Mouse (Mus musculus): ENCODE data around the gene Marcksl1. TPM values are rescaled to one million over a fixed set of nuclear protein-coding genes. Genes with fewer than 3 reads are reported as not detected.
"Not testable (repeated sequence)": the region's sequence is repeated elsewhere in the genome, so short reads cannot be mapped to it uniquely, and the experiment has no call there.

Marcksl1 gene
- total RNA-seq, 2 experiments from 2014 or later, result 170 to 171 TPM

DNA sequence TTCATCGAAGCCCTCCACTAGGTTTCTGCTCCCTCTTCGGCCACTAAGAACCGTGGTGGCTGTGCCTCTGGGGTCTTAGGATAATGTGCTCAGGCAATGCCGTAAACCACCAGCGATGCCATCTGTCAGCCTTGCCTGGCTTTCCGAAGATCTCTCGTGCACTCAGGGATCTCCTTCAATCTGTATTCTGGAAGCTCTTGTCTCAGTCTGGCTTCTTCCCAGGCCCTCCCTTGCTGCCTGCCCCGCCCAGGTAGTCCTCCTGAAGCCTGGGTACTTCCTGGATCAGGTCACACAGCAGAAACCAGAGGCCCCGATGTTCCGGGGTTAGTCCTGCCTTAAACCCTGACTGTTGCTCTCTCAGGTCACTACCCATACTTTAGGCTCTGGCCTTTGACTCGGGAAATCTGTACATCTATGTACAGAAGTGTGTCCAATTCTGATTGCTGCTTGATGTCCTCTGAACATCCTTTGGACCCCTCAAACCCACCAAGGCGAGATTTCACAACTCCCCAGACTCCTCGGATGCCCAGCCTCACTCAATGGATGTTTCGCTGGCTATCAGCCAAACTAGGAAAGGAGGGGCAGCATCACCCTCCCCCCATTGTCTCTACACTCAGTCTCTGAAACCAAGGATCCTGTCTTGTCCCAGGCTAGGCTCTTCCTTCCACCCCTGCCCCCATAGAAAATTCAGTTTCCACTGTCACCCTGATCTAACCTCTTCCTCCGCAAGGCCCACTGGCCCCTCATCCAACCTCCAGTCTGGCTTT, 4.4 kb upstream of the Marcksl1 start:
- no peak for DNase-seq (ENCODE audit: extremely low spot score in 1 of 2, low spot score in 1 of 2)

DNA sequence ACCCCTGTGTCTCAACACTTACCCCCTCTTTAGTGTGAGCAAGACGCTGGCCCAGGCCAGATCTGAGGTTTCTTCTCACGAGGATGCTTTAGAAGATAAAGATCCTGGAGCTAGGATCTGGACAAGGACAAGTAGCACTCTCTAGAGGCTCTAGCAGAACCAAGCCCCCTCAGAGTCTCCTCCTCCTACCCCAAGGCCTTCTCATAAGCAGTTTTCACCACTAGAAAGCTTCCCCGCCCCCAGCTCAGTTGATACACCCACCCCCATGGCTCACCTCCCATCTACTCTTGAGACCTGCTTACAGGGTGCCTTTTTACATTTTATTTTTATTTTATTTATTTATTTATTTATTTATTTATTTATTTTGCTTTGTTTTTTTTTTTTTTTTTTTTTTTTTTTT, 3.7 kb upstream of the Marcksl1 start:
- DNase-seq (ENCODE audit: extremely low spot score in 1 of 2, low spot score in 1 of 2), result no peak

DNA sequence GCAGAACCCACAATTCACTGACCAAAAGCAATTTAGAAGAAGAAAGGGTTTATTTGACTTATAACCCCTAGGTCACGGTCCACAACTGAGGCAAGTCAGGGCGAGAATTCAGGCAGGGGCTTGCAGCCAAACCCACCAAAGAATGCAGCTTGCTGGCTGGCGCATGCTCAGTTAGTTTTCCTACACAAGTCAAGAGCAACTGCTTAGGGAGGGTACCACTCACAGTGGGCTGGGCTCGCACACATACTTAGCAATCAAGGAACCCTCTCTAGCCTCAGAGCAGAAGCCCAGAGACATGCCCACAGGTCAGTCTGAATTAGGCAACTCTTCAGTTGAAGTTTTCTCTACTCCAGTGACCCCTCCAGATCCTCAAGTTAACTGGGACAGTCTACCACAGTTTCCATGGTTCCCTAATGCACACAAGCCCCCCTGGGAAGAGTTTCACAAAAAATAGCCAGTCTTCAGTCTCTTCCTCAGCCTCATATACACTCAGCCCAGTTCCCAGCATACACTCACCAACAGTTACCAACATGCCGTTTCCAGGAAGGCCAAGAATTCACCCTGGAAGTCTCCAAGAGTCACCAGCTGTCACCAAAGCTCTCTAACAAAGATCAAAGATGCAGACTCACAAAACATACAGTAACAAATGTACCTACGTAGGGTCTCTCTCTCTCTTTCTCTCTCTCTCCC, 2.5 kb upstream of the Marcksl1 start:
- no peak for DNase-seq (ENCODE audit: extremely low spot score in 1 of 2, low spot score in 1 of 2)

DNA sequence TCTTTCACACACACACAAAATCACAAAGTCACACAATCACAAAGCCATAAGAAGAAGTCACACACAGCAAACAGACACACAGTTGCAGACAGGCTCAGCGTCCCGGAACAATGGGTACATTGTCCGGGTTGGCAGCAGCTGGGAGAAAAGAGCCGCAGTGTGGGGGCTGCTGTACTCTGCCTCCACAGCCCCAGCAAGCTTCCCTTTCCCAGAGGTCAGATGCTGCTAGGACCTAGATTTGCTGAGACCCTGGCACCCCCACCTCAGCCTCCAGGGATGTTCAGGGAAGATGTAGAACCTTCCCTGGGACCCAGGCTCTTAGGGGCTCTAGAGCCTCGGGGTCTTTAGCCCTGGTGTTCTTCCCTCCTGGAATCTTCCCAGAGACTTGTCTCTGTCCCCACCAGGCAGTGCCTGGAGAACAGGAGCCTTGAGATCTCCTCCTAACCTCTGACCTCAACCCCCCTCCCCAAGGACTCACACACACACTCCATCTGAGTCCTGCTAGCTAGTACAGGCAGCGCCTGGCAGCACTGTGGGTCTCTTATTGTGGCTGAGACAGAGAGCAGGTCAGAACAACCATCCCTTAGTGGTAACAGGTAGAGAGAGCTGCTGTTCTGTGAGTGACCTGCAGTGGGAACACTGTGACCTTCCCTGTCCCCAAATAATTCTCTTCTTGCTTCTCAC, 1.8 kb upstream of the Marcksl1 start:
- DNase-seq (ENCODE audit: extremely low spot score in 1 of 2, low spot score in 1 of 2), result no peak

DNA sequence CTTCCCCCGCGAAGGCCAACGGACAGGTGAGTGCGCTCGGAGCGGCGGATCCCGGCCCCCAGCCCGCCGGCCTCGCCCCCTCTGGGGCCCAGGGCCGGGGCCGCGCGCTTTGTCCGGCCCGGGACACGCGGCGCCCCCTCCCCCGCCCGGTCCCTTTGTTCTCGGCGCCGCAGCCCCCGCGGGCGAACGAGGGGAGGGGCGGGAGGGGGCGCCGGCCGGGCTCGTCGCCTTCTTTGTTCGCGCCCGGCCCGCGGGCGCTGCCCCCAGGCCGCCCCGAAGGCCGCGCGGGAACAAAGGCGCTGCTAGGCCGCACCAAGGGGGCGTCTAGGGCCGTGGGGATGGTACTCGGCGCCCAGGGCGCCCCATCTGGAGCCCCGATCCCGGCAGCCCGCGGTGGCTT, 510 bp downstream of the Marcksl1 start:
- DNase-seq (ENCODE audit: extremely low spot score in 1 of 2, low spot score in 1 of 2), result no peak

DNA sequence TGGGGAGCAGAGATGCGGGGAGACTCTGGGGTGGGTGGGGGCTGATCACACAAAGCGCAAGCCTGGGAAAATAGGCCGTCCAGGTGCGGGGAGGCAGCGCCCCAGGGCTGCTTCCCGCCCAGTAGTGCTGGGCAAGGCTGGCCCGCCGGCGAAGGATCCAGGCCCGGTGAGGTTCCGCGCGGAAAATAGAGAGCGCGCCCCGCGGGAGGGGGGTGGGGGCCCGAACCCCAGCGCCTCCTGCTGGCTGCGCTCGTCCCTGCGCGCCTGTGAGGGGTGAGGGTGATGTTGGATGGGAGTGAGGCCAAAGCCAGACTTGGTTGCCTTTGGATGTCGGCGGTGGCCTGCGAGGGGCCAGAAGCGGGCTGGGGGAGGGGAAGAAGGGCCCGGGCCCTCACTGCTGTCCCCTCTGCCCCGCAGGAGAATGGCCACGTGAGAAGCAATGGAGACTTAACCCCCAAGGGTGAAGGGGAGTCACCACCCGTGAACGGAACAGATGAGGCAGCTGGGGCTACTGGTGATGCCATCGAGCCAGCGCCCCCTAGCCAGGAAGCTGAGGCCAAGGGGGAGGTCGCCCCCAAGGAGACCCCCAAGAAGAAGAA, 1.0 kb downstream of the Marcksl1 start:
- peak; percentile 65 to 75 for DNase-seq (ENCODE audit: extremely low spot score in 1 of 2, low spot score in 1 of 2)

DNA sequence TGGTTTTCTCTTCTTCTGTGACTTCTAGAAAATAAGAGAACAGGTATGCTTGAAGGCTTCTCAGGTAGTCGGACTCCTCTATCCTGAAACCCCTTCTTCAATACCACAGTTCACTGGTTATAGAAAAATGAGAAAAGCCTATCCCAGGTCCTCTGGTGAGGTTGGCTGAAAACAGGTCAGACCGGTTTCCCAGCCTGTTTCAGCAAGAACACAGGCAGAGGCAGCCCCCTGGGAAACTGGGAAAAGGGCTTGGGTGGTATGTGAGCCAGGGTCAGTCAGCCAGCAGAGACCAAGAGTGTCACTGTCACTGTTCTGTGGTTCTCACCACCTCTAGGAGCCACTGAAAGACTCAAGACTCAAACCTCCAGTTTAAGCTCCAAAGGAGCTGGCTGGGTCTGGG, 3.5 kb downstream of the Marcksl1 start:
- no peak for DNase-seq (ENCODE audit: extremely low spot score in 1 of 2, low spot score in 1 of 2)

DNA sequence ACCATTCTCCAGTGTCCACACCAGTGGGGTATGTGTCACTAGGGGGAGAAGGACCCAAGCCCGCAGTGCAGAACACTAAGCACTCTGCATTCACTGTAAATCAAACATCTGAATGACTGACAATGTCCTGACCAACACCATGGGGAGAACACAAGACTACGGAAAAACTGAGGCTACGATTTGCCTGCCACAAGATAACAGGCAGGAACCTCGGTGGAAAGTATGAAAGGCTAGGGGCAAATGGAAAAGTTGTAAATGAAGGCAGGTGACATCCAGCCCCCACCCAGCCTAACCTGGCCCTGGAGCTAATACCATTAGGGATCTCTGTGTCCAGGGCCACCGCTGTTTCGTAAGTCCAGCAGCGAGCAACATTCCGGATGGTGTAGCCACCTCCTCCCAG, 5.1 kb downstream of the Marcksl1 start:
- DNase-seq (ENCODE audit: extremely low spot score in 1 of 2, low spot score in 1 of 2), result no peak

DNA sequence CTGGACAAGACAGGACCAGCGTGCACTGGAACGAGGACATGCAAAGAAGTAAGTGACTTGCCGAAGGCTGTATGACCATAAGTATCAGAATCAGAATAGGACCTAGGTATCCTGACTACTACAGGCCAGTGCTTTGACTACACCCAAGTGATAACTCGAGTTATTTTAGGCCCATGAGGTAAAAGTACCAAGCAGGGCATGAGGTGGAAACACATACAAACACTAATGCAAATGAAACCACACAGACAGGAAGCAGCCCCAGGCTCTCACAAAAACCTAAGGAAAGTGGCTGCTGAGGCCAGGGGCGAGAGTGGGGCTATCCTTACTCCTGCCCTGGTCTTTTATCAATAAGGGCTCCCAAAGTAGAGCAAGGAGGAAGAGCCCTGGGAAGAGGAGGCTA, 12.0 kb downstream of the Marcksl1 start:
- no peak for DNase-seq (ENCODE audit: extremely low spot score in 1 of 2, low spot score in 1 of 2)

DNA sequence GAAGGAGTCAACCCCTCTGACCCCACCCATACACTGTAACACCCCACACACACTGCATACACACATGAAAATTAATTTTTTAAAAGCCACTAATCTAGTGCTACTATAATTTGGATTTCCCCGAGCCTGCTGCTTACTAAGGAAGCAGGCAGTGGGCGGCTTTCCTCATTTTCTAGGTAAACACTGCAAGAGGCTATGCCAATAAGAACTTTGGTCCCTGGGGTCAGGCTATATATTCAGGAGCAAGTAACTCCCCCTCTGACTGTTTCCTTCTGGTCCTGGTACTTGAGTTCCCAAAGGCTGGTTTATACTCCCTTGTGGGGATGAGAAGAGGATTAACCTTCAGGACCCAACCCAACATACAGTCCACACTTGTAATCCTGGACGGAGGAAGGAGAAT, 12.5 kb downstream of the Marcksl1 start:
- no peak for DNase-seq (ENCODE audit: extremely low spot score in 1 of 2, low spot score in 1 of 2)

DNA sequence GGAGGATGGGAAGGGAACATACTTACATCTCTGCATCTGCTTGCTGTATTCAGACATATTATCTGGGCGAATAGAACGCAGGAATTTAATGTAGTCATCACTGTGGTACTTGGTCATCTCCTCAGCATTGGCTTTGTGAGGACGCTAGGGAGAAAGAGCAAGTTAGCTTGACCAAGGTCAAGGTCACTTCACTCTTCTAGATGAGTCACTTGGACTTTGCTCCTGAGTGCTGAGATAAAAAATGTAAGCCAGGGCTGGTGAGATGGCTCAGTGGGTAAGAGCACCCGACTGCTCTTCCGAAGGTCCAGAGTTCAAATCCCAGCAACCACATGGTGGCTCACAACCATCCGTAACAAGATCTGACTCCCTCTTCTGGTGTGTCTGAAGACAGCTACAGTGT, 15.5 kb downstream of the Marcksl1 start:
- DNase-seq (ENCODE audit: extremely low spot score in 1 of 2, low spot score in 1 of 2), result not testable (repeated sequence)

DNA sequence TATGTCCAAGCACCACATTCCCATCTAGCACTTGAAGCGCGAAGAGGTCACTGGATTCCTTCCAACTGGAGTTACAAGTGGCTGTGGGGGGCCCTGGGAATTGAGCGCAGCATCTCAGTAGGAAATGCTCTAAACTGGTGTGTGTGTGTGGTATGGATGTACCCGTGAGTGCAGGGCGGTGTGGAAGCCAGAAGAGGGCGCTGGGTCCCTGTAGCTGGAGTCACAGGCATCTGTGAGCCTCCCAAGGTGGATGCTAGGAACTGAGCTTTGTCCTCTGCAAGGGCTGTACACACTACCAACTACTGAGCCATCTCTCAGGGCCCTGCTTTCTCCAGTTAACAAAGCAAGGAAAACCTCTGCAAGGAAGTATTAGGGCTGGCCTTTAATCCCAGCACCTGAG, 26.6 kb downstream of the Marcksl1 start:
- no peak for DNase-seq (ENCODE audit: extremely low spot score in 1 of 2, low spot score in 1 of 2)

DNA sequence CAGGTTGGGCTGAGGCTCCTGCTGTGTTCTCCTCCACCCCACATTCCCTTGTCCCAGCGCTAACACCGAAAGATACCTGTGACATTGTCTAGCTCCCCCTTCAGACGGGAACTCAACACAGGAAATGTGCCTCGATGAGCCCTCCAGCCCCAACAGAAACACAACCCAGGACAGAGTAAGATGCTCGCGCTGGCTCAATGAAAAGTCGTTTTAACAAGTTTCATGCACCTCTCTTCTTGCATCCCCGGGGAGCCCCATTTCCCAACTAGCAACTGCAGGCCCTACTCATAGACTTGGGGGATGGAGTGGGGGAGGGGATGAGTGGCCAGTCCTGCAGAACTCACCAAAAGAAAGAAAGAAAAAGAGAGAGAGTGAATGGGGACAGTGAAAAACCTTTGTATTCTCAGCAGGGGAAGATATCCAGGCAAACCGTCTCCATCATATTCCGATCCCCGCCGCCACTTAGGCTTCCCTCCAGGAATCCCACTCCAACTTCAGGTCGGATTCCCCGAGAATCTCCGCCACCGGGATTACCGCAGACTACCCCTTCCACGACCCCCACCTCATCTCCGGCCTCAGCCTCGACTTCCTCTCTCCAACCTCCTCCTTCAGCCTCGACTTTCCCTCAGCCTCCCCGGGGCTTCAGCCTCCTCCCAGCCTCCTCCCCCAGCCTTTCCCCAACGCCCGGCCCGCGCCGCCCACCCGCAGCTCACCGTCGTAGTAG, 28.6 kb downstream of the Marcksl1 start:
- peak in 1 of 2 experiments; percentile 20 for DNase-seq (ENCODE audit: extremely low spot score in 1 of 2, low spot score in 1 of 2)

DNA sequence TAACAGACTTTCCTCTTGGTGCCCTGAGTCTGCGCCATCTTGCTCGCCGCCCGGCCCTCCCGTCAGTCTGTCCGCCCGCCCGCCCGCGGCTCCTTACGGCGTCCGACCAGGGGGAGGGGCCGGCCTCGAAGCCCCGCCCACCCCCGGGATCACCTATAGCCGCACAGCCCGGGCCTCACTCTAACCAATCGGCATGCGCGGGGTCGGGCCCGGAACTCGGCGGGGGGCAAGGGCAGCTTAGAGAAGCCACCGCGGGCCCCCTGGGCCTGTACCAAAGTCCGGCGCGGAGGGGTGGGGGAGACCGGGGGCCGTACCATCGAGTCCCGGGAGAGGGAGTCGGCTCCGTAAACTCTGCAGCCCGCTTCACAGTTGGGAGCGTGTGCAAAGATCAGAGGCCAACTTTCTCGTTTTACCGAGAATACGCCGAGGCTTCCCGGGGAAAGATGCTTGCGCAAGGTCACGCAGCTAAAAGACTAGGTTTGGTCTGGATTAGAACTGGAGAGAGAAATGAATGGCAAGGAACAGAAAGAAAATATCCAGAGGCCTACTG, 29.3 kb downstream of the Marcksl1 start, which contains the start of gene Hdac1:
Gene Hdac1, minus strand, starts transcription at position 122 of the 550 bp plus-strand sequence.
- DNase-seq (ENCODE audit: extremely low spot score in 1 of 2, low spot score in 1 of 2), result peak; percentile 84 to 90

DNA sequence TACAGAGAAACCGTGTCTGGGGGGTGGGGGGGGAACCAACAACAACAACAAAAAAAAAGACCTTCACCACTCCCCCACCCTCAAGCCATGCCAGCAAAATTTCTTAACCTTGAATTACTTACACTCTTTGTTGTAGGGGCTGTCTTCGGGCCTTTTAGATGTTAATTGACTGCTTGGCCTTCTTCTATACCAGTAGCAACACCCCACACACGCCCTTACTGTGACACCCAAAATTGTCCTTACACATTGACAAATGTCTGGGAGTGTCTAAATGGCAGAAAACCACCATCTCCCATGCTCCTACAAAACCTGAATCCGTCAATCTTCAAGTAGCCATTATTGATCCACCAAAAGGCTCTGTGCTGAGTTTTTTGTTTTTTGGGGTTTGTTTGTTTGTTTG, 30.7 kb downstream of the Marcksl1 start:
- DNase-seq (ENCODE audit: extremely low spot score in 1 of 2, low spot score in 1 of 2), result no peak

DNA sequence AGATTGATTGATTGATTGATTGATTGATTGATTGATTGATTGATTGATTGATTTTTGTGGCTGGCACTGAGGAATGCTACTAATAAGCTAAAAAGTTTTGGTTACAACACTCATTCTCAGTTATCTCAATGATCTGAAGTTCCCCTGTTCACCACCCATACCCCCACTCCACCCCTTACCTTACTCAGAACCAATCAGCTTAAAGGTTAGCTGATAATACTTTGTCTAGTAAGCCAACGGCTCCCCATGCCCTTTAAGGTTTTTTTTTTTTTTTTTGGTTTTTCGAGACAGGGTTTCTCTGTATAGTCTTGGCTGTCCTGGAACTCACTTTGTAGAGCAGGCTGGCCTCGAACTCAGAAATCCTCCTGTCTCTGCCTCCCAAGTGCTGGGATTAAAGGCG, 34.2 kb downstream of the Marcksl1 start:
- not testable (repeated sequence) for DNase-seq (ENCODE audit: extremely low spot score in 1 of 2, low spot score in 1 of 2)

DNA sequence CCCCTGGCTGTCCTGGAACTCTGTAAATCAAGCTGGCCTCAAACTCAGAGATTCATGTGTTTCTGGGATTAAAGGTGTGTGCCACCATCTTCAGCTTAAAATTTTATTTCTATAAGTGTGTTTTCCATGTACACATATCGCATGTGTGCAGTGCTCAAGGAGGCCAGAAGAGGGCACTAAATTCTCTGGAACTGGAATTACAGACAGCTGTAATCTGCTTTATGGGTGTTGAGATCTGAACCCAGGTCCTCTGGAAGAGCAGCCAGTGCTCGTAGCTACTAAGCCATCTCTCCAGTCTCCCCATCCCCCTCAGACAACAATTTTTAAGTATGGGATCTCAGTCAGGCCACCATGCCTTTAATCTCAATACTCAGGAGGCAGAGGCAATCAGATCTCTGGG, 35.9 kb downstream of the Marcksl1 start:
- peak in 1 of 2 experiments; percentile 21 for DNase-seq (ENCODE audit: extremely low spot score in 1 of 2, low spot score in 1 of 2)

DNA sequence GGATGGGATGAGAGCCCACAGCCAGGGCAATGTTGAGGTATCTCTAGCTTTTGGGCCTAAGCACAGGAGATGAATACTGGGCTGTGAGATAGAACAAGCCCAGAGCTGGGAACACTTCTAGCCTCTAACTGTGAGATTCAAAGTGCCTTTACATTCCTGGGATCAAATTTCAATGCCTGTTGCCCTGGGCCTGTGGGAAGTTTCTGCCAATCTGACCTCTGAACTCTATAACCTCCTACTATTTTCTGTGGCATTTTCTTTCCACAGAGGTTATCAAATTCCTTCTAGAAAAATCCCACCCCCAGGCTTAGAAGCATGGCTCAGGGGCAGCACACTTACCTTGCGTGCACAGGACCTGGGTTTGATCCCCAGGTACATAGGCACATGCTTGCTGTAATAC, 36.9 kb downstream of the Marcksl1 start:
- no peak for DNase-seq (ENCODE audit: extremely low spot score in 1 of 2, low spot score in 1 of 2)

DNA sequence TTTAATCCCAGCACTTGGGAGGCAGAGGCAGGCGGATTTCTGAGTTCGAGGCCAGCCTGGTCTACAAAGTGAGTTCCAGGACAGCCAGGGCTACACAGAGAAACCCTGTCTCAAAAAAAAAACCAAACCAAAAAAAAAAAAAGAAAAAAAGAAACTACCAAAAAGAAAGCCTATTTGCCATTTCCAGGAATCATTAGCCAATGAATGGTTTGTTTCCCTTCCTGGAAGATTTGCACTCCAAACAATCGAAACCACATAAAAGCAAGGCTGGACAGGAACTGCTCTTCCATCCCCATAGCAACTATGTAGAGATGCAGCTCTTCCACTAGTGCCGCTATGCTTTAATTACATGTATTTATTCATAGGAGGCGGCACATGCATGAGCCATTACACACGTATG, 41.1 kb downstream of the Marcksl1 start:
- not testable (repeated sequence) for DNase-seq (ENCODE audit: extremely low spot score in 1 of 2, low spot score in 1 of 2)

DNA sequence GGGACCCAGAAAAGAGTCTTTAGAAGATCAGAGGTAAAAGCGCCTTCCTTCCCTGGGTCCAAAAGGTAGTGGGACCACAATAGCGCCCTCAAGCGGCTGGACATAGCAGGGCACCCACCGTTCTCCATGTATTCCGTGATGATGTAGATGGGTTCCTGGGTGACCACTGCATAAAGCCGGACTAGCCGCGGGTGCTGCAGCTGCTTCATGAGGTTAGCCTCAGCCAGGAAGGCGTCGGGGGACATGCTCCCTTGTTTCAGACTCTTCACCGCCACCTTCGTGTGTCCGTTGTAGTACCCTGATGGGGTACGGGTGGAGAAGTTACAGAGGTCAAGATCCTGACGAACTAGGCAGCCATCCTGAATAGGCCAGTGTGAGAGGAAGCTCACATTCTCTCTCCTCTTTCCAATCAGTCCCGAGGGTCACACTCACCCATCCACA, 42.1 kb downstream of the Marcksl1 start:
- peak; percentile 28 to 60 for DNase-seq (ENCODE audit: extremely low spot score in 1 of 2, low spot score in 1 of 2)

All from layer of hippocampus, postnatal 25 days (tissue).